Mouse (Mus musculus): ENCODE results near the gene Aqp7.

- peak; percentile 47; the same call in 1 of the 2 replicates for TF ChIP-seq CTCF (IDR thresholded peaks at IDR 0.05; ENCODE audit: control insufficient read depth, insufficient read depth, low read length)
- TF ChIP-seq POLR2A (IDR thresholded peaks at IDR 0.05; ENCODE audit: borderline replicate concordance, control insufficient read depth, low read depth, low read length): no peak
Measured at GRCm38 (mm10) chr4:41063894-41064673, 16.1 kb upstream of the Aqp7 start.

Data from bone marrow, adult 2 months (tissue).